Mouse (Mus musculus) thymus, adult 2 months (tissue): Measurements from ENCODE around the gene Natd1. TPM values are rescaled to one million over a fixed set of nuclear protein-coding genes. Genes with fewer than 3 reads are reported as not detected.

Source experiments
- DNase-seq: peaks from one replicate; pipeline ENCODE4 v3.0.0; 2021
- H3K27ac ChIP-seq: fragments of 200-500 bp; 2 replicates; pipeline ENCODE4 v1.5.1; 2012; ENCODE audit warnings: low read length, control low read depth; ENCODE audit not compliant: control insufficient read depth, insufficient read depth
- H3K27me3 ChIP-seq: fragments of 200-500 bp; 2 replicates; pipeline ENCODE4 v1.6.1; 2012; ENCODE audit warnings: mild to moderate bottlenecking, low read length, moderate library complexity, mixed read lengths; ENCODE audit not compliant: control insufficient read depth, insufficient read depth
- H3K36me3 ChIP-seq: fragments of 200-500 bp; 2 replicates; pipeline ENCODE4 v1.6.1; 2012; ENCODE audit warnings: mild to moderate bottlenecking, low read length, moderate library complexity; ENCODE audit not compliant: control insufficient read depth, insufficient read depth
- H3K4me1 ChIP-seq: fragments of 200-500 bp; replicated peaks from 2 replicates; pipeline ENCODE4 v1.6.1; 2012; ENCODE audit warnings: low read length; ENCODE audit not compliant: control insufficient read depth, insufficient read depth
- H3K4me3 ChIP-seq: fragments of 200-500 bp; 2 replicates; pipeline ENCODE4 v1.5.1; 2012; ENCODE audit warnings: mild to moderate bottlenecking, low read length, control low read depth, moderate library complexity; ENCODE audit not compliant: control insufficient read depth, insufficient read depth
- CTCF ChIP-seq: fragments of 200-500 bp; IDR thresholded peaks from 2 replicates; pipeline ENCODE4 v1.5.1; 2012; ENCODE audit warnings: mild to moderate bottlenecking, control low read depth, low read length, moderate library complexity, borderline replicate concordance; ENCODE audit not compliant: control insufficient read depth, poor library complexity, insufficient read depth; ENCODE audit errors: extremely low read depth
- POLR2A ChIP-seq: fragments of 200-500 bp; IDR thresholded peaks from 2 replicates; pipeline ENCODE4 v1.6.1; 2012; ENCODE audit warnings: mild to moderate bottlenecking, low read length, control low read depth, moderate library complexity; ENCODE audit not compliant: control insufficient read depth, poor library complexity, insufficient read depth; ENCODE audit errors: extremely low read depth
- WGBS: fragments of 180-500 bp; shearing (Covaris S2); methylation state at CpG from one replicate; pipeline ENCODE4 v1.1.7; 2018; 5-methylcytosine and 5-hydroxymethylcytosine counted together
- polyA plus RNA-seq: library from polyadenylated mRNA; depleted of rRNA; stranded (reverse); fragments of >200 nt; gene quantifications from 2 replicates; pipeline ENCODE4 v1.2.3, GENCODE M21; 2012

Natd1 gene
- polyA plus RNA-seq, 1 experiment = 62.9 TPM

- no peak overlapping the region for H3K27ac ChIP-seq
- WGBS = 35% methylated on average over 7 of the region's 7 CpGs
Measured at GRCm38 (mm10) chr11:60912525-60912973, 2.0 kb downstream of the Natd1 start.

GRCm38 (mm10) chr11:60909626-60910025 lies 4.9 kb downstream of the Natd1 start:
- no peak for DNase-seq
- peaks cover 13% of the 10 kb centered on the region for H3K4me1 ChIP-seq
- H3K36me3 ChIP-seq = peaks cover 5% of the 10 kb centered on the region; the same call in 1 of the 2 replicates
- no peak overlapping the region for H3K27ac ChIP-seq
- WGBS = 95% methylated on average over 1 of the region's 1 CpGs
- no peaks in the 10 kb centered on the region for H3K27me3 ChIP-seq
- H3K4me3 ChIP-seq = no peak overlapping the region
- TF ChIP-seq CTCF = no peak
- no peak for TF ChIP-seq POLR2A

More at GRCm38 (mm10) chr11:60912525-60912973, 2.0 kb downstream of the Natd1 start:
- Histone ChIP-seq H3K36me3 (no peaks in the 10 kb centered on the region), H3K27me3 (no peaks in the 10 kb centered on the region), H3K4me3 (peak overlapping the region; percentile 94), H3K4me1 (peaks cover 13% of the 10 kb centered on the region)
- no peak for TF ChIP-seq CTCF
- TF ChIP-seq POLR2A = no peak
- DNase-seq = peak; percentile 19

- Histone ChIP-seq H3K27ac (no peak overlapping the region), H3K27me3 (no peaks in the 10 kb centered on the region), H3K4me3 (no peak overlapping the region), H3K36me3 (peaks cover 5% of the 10 kb centered on the region; the same call in 1 of the 2 replicates), H3K4me1 (peaks cover 12% of the 10 kb centered on the region)
- 88% methylated on average over 3 of the region's 3 CpGs for WGBS
- DNase-seq = no peak
- TF ChIP-seq POLR2A (no peak), CTCF (no peak)
Measured at GRCm38 (mm10) chr11:60908073-60908472, 6.5 kb downstream of the Natd1 start.

- Histone ChIP-seq H3K4me1 (no peaks in the 10 kb centered on the region), H3K4me3 (no peak overlapping the region), H3K36me3 (peaks cover 5% of the 10 kb centered on the region; the same call in 1 of the 2 replicates), H3K27me3 (no peaks in the 10 kb centered on the region), H3K27ac (no peak overlapping the region)
- 94% methylated on average over 4 of the region's 4 CpGs for WGBS
- no peak for DNase-seq
- TF ChIP-seq CTCF = no peak
- TF ChIP-seq POLR2A = no peak
Measured at GRCm38 (mm10) chr11:60906449-60906848, 8.1 kb downstream of the Natd1 start.

GRCm38 (mm10) chr11:60905407-60906120 lies 9.0 kb downstream of the Natd1 start:
- no peak overlapping the region for H3K4me3 ChIP-seq
- H3K4me1 ChIP-seq = no peaks in the 10 kb centered on the region
- H3K27me3 ChIP-seq = no peaks in the 10 kb centered on the region
- WGBS = 96% methylated on average over 10 of the region's 10 CpGs
- no peak for DNase-seq
- H3K36me3 ChIP-seq = peaks cover 5% of the 10 kb centered on the region; the same call in 1 of the 2 replicates
- TF ChIP-seq CTCF (no peak), POLR2A (no peak)
- H3K27ac ChIP-seq = no peak overlapping the region

- Histone ChIP-seq H3K27me3 (no peaks in the 10 kb centered on the region), H3K4me1 (no peaks in the 10 kb centered on the region), H3K36me3 (peaks cover 5% of the 10 kb centered on the region; the same call in 1 of the 2 replicates), H3K4me3 (no peak overlapping the region), H3K27ac (no peak overlapping the region)
- WGBS = 95% methylated on average over 6 of the region's 6 CpGs
- no peak for DNase-seq
- TF ChIP-seq POLR2A (no peak), CTCF (no peak)
Measured at GRCm38 (mm10) chr11:60903661-60904061, 10.9 kb downstream of the Natd1 start.
